Mouse (Mus musculus): Measurements from ENCODE around the gene Vps9d1. TPM values are rescaled to one million over a fixed set of nuclear protein-coding genes. Genes with fewer than 3 reads are reported as not detected.
A peak's percentile ranks its signal among the peaks of the same experiment; 100 is the strongest.
"Not testable (repeated sequence)": the region's sequence is repeated elsewhere in the genome, so short reads cannot be mapped to it uniquely, and the experiment has no call there.

The Vps9d1 gene
- total RNA-seq, 4 experiments from 2014 or later: 23.2 to 50.0 (median 37.6) TPM

DNA sequence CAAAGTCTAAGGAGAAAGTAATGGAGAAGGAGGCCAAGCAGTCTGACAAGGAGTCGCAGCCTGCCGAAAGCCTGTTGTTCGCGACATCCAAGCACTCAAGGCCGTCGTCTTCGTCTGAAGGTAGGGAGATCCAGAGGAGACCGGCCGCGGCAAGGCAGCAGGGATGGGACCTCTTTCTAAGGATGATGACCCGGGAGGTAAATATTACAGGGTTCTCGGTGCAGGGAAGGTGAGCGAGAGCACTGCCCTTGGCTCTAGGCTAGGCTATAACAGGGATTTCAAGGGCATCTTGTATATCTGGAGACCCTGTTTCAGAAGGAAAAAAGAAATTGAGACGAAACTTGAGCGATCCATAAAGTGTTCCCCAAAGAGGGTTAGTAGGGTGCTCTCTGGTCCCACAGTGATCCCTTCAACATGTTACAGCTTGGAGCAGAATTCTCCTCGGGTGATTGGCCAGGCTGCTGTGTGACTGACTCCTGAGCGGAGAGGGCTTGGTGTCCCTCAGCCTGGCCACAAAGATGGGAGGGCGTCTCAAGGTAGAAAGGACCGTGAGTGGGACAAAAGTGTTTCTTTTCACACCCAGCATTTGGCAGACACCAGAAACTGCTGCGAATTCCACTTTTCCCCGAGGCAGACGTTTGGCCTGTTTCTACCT, 40.9 kb downstream of the Vps9d1 start:
- no peak for DNase-seq

DNA sequence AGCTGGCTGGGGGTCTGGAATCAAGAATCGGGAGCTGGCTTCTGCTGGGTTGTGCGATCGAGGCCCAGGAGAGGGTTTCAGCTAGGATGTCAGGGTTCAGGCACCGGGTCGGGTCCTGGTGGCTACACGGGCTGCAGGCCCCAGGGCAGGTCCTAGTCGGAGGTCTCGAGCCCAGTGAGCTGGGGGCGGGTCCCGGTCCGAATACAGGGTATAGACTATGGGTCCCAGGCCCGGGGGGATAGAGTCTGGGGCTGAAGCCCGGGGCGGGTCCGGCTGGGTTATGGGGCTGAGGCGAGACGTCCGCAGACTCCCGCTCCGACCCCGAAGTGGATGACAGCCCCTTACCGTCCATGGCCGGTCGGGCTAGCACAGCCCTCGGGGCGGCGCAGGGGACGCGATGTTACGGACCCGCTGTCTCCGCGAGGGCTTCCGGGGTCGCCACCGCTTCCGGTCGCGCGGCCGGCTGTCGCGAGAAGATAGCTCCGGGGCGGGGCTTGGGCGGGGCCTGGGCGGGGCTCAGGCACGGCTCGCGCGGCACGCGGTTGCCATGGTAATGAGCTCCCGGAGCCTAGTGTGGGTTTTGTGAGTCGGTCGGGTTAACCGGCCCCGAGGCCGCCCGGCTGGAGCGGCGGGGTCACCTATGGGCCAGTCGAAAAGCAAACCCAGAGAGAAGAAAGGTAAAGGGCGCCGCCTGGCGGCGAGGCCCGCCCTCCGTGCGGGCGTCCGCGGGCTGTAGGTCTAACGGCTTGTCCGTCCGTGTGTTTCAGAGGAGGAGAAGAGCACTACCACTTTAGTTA, 41.6 kb downstream of the Vps9d1 start, which contains the start of the genes Chmp1a and Spata33:
TSS of gene Chmp1a (minus strand) at position 443 of the 797 bp plus-strand sequence.
TSS of gene Spata33 (plus strand) at position 512 of the 797 bp plus-strand sequence.
- peak; percentile 93 for DNase-seq

DNA sequence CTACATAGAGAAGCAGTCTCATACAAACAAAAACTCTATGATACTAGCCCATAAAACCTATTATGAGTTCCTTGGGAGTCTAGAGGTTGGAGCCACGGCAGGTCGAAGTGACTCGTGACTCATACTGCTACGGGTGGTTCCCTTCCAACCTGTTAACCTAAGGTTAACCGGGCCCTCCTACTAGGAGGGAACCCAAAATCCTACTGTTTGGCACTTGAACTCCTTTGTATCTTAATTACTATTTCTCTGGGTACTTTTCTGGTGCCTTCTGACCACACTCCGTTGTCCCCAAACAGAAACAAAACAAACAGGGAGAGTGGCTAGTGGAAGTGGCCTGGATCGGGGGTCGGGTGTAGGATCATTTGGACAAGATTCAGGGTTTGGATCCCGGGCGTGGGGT, 42.3 kb downstream of the Vps9d1 start:
- DNase-seq: no peak

GRCm38 (mm10) chr8:123203571-123203970, 50.6 kb downstream of the Vps9d1 start:
- DNase-seq: no peak

DNA sequence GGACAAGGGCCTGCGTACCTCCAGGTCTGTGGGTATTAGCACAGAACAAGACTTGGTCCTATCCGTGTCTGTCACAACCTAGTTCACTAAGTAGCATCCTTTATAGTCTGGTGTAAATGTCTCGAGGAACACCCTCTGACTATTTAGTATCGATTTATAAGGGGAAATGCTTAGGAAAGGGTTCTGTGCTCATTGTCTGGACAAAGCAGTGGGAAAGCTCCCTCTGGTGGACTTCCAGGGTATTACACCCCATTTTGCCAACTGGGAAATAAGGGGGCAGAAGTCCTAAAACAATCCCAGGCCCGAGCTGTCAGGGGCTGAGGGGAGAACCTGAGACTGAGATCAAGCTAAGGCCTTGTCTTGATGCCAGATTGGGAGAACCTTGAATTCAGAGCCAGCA, 51.9 kb downstream of the Vps9d1 start:
- no peak for DNase-seq

DNA sequence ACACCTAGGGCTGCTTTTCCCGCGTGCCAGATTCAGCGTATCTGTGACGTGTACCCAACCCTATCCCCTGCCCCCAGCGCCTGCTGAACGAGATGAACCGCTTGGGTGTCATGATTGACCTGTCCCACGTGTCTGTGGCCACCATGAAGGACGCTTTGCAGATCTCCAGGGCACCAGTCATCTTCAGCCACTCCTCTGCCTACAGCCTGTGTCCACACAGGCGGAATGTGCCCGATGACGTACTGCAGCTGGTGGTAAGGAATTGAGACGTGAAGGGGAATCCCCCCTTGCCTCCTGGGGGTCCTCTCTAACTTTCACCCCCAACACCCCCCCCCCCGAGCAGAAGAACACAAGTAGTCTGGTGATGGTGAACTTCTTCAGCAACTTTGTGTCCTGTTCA, 54.3 kb downstream of the Vps9d1 start:
- DNase-seq: no peak

GRCm38 (mm10) chr8:123197016-123197415, 57.1 kb downstream of the Vps9d1 start:
- DNase-seq: not testable (repeated sequence)

- DNase-seq: no peak
Measured at GRCm38 (mm10) chr8:123193771-123194170, 60.4 kb downstream of the Vps9d1 start.

Other genes starting within 250 kb of the Vps9d1 start
- 100 to 1,000 TPM in 2 of 4 experiments, 10 to 100 TPM in 2; 85.8 to 116 (median 97.7) TPM for gene Ankrd11, start 212.1 kb downstream of the Vps9d1 start, total RNA-seq (2022)
- 100 to 1,000 TPM in 1 of 4 experiments, 10 to 100 TPM in 3; 85.0 to 103 (median 86.7) TPM for gene Spg7, start 191.4 kb downstream of the Vps9d1 start, total RNA-seq (2022)
- gene Rpl13, start 152.0 kb downstream of the Vps9d1 start, total RNA-seq (2022): 100 to 1,000 TPM; 669 to 739 (median 714) TPM
- gene Cpne7, start 137.0 kb downstream of the Vps9d1 start, total RNA-seq (2022): 1 to 10 TPM; 7.7 to 9.7 (median 8.8) TPM
- 10 to 100 TPM in 2 of 4 experiments, 1 to 10 TPM in 2; 6.5 to 17.8 (median 10.3) TPM for gene Sult5a1, start 96.0 kb downstream of the Vps9d1 start, total RNA-seq (2022)
- 10 to 100 TPM; 40.8 to 52.6 (median 41.6) TPM for gene Dpep1, start 68.1 kb downstream of the Vps9d1 start, total RNA-seq (2022)
- gene Chmp1a, start 41.6 kb downstream of the Vps9d1 start, total RNA-seq (2022): 100 to 1,000 TPM; 112 to 141 (median 134) TPM
- 1 to 10 TPM; 1.7 to 7.6 (median 4.4) TPM for gene Spata33, start 41.5 kb downstream of the Vps9d1 start, total RNA-seq (2022)
- gene Cdk10, start 29.5 kb downstream of the Vps9d1 start, total RNA-seq (2022): 10 to 100 TPM; 50.5 to 91.6 (median 76.1) TPM
- gene Spata2l, start 18.1 kb downstream of the Vps9d1 start, total RNA-seq (2022): 10 to 100 TPM; 12.0 to 20.4 (median 17.1) TPM
- 10 to 100 TPM; 18.2 to 37.2 (median 27.8) TPM for gene Zfp276, start 153 bp downstream of the Vps9d1 start, total RNA-seq (2022)
- 1 to 10 TPM; 4.3 to 7.4 (median 5.5) TPM for gene Fanca, start 64.2 kb upstream of the Vps9d1 start, total RNA-seq (2022)
- 1 to 10 TPM; 2.3 to 2.8 (median 2.4) TPM for gene Spire2, start 78.4 kb upstream of the Vps9d1 start, total RNA-seq (2022)
- gene Tcf25, start 119.4 kb upstream of the Vps9d1 start, total RNA-seq (2022): 100 to 1,000 TPM; 223 to 301 (median 278) TPM
- gene Mc1r, start 152.8 kb upstream of the Vps9d1 start, total RNA-seq (2022): under 1 TPM in 1 of 4 experiments, not detected in 3; 0.13 TPM
- gene Tubb3, start 157.1 kb upstream of the Vps9d1 start, total RNA-seq (2022): 1 to 10 TPM; 2.9 to 9.7 (median 6.6) TPM
- 10 to 100 TPM; 27.8 to 40.1 (median 34.2) TPM for gene Def8, start 169.2 kb upstream of the Vps9d1 start, total RNA-seq (2022)
- gene Afg3l1, start 223.6 kb upstream of the Vps9d1 start, total RNA-seq (2022): 10 to 100 TPM; 69.7 to 99.4 (median 85.1) TPM

Measured in adrenal gland, adult 8-10 months (tissue).